Mouse (Mus musculus): Measurements from ENCODE around the gene Grin1. TPM values are rescaled to one million over a fixed set of nuclear protein-coding genes. Genes with fewer than 3 reads are reported as not detected.
"Not testable (repeated sequence)": the region's sequence is repeated elsewhere in the genome, so short reads cannot be mapped to it uniquely, and the experiment has no call there.

Gene Grin1
- total RNA-seq, 2 experiments from 2014 or later: 0.22 TPM; not detected in 1

DNA sequence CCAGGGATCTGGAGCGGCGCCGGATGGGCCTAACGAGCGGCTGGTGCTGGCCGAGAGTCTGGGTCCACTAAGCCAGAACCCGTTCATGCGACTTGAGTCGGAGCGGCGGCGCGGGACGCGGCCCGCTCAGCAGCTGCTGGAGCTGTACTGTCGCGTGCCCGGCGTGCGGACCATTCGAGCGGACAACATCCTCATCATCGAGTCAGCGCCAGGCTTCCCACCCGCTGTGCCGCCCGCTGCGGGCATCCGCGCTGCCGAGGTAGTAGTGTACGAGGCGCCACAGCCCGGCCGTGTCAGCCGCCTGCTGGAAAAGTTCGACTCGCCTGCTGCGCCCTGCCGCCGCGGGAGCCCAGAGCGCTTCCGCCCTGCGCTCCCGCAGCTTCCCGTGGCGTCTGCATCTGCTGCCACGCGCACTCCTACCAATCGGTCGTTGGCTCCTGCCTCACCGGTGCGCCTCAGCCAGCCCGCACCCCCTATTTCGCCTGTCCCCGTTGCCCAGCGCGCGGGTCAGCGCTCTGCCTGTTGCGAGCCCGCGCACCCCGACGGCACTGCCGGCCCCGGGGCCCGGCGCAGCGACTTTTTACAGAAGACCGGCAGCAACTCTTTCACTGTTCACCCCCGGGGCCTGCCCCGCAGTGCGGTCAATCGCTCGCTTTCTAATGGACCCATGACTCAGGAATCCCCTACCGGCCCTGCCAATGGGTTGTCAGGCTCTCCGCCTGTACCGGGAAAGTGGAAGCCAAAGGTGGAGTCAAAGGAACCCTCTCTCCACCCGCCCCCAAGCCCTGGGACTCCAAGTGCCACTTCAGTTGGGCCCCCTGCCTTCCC lies 56.0 kb downstream of the Grin1 start:
- intact Hi-C loops (cut with DNase I; ENCODE audit: low total_unique reads): no loop called here
- DNase-seq: peak; percentile 37

GRCm38 (mm10) chr2:25262291-25262767 lies 56.7 kb downstream of the Grin1 start, which contains the start of gene Tprn:
Tprn (plus strand) TSS chr2:25262618.
- intact Hi-C loops (cut with DNase I; ENCODE audit: low total_unique reads): no loop called here
- peak; percentile 93 for DNase-seq

DNA sequence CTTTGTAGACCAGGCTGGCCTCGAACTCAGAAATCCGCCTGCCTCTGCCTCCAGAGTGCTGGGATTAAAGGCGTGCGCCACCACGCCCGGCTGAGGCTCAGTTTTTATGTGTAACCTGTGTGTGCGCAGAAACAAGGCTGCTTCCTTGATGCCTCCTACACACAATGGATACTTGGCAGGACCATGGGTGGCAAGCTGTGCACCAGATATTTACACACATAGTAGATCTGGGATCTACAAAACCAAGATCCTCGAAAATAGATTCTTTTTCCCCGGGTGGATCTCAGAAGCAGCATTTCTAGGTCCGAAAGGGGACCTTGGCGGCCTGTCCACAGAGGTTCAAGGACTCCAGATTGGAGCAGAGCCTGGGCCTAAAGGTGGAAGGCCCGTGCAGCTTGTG lies 57.1 kb downstream of the Grin1 start:
- DNase-seq: no peak
- intact Hi-C loops (cut with DNase I; ENCODE audit: low total_unique reads): no loop called here

DNA sequence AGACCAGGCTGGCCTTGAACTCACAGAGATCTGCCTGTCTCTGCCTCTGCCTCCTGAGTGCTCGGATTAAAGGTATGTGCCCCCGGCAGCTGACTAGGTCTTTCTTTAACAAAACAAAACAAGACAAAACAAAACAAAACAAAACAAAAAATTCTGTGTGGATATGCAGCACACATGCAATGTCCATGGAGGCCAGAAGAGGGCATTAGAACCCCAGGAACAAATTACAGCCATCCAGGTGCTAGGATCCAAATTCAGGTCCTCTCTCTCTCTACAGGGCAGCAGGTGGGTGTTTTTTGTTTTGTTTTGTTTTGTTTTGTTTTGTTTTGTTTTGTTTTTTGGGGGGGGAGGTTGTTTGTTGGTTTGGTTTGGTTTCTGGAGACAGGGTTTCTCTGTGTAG lies 60.1 kb downstream of the Grin1 start:
- no peak for DNase-seq
- intact Hi-C loops (cut with DNase I; ENCODE audit: low total_unique reads): no loop called here

DNA sequence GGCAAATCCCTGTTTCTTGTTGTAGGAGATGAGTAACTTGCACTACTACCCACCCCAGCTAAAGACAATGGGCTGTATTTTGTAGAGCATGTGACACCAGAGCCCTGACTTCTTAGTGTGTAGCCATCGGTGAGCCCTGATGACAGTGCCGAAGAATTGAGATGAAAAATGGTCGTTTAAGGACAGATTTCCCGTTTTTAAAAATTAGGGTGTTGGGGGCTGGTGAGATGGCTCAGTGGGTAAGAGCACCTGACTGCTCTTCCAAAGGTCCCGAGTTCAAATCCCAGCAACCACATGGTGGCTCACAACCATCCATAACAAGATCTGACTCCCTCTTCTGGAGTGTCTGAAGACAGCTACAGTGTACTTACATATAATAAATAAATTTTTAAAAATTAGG lies 61.7 kb downstream of the Grin1 start:
- DNase-seq; intact Hi-C loops (cut with DNase I; ENCODE audit: low total_unique reads): not testable (repeated sequence)

- intact Hi-C loops (cut with DNase I; ENCODE audit: low total_unique reads); DNase-seq: not testable (repeated sequence)
Measured at GRCm38 (mm10) chr2:25256443-25257109, 62.4 kb downstream of the Grin1 start.

GRCm38 (mm10) chr2:25255284-25255779 lies 63.7 kb downstream of the Grin1 start, which contains the start of gene Tmem203:
Tmem203 (plus strand) TSS chr2:25255439.
- peak; percentile 87 for DNase-seq
- intact Hi-C loops (cut with DNase I; ENCODE audit: low total_unique reads): no loop called here

- no peak for DNase-seq
- intact Hi-C loops (cut with DNase I; ENCODE audit: low total_unique reads): no loop called here
Measured at GRCm38 (mm10) chr2:25252331-25252730, 66.7 kb downstream of the Grin1 start.

- DNase-seq: no peak
- intact Hi-C loops (cut with DNase I; ENCODE audit: low total_unique reads): loop anchor here (10.0 kb wide), 1 partner anchor 52 kb away; the partner anchor contains the start of gene Tor4a
Measured at GRCm38 (mm10) chr2:25246183-25247072, 72.6 kb downstream of the Grin1 start, which contains the start of gene AL732309.1. AL732309.1 (minus strand) TSS chr2:25246863.

DNA sequence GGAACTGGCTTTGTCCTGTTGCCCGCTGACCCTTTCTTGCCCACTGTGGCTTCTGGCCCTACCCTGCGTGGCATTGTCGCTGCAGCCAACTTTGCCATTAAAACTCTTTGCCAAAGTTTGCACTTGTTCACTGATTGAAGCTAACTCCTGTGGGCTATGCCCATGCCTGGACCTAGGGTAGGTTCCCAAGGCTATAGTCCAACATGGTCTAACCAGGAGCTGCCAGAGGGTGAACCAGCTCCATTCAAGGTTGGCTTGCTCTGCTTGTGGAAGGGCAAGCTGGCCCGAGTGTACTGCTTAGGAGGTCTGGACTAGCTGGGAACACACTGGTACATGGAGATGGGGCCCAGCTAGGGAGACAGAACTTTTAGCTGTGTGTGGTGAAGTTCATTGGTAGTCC lies 74.8 kb downstream of the Grin1 start:
- intact Hi-C loops (cut with DNase I; ENCODE audit: low total_unique reads): loop anchor here (10.0 kb wide), 1 partner anchor 49 kb away; the partner anchor contains the start of gene Tor4a
- no peak for DNase-seq

GRCm38 (mm10) chr2:25243342-25243741 lies 75.6 kb downstream of the Grin1 start:
- no peak for DNase-seq
- intact Hi-C loops (cut with DNase I; ENCODE audit: low total_unique reads): loop anchor here (10.0 kb wide), 1 partner anchor 49 kb away; the partner anchor contains the start of gene Tor4a

DNA sequence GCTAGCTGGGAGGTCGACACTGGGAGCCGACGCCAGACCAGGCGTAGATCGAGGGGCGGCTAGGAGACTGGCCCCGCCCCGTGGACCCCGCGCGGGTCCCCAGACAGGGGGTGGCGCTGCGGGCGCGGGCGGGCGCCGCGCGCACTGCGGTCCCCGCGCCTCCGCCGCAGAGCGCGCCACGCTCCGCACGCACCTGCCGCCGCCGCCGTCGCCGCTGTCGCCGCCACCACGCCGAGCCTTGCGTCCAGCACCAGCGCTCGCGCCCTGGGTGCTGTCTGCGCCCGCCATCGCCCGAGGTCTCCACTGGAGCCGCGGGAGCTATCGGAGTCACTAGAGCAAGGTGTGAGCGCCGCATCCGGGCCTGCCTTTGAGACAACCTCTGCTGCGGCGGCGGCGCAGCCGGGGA lies 76.9 kb downstream of the Grin1 start, which contains the start of the genes Rnf208 and Cysrt1:
Gene Rnf208 (plus strand): TSS at position 155 of the 406 bp plus-strand sequence.
Gene Cysrt1 (minus strand): TSS at position 352 of the 406 bp plus-strand sequence.
- no peak for DNase-seq
- intact Hi-C loops (cut with DNase I; ENCODE audit: low total_unique reads): loop anchor here (10.0 kb wide), 1 partner anchor 47 kb away; the partner anchor contains the start of gene Tor4a

- DNase-seq: no peak
- intact Hi-C loops (cut with DNase I; ENCODE audit: low total_unique reads): loop anchor here (10.0 kb wide), 1 partner anchor 47 kb away; the partner anchor contains the start of gene Tor4a
Measured at GRCm38 (mm10) chr2:25241438-25241775, 77.6 kb downstream of the Grin1 start.

Other genes with a start within 250 kb of the Grin1 start
- gene Entpd8, start 238.9 kb downstream of the Grin1 start, total RNA-seq (2021): not detected
- gene Noxa1, start 224.0 kb downstream of the Grin1 start, total RNA-seq (2021): not detected
- gene Nrarp, start 138.4 kb downstream of the Grin1 start, total RNA-seq (2021): 10 to 100 TPM; 11.3 to 13.6 TPM
- 1 to 10 TPM; 1.9 TPM for gene Tor4a, start 122.3 kb downstream of the Grin1 start, total RNA-seq (2021)
- gene Nelfb, start 107.7 kb downstream of the Grin1 start, total RNA-seq (2021): 10 to 100 TPM; 24.1 to 26.1 TPM
- gene Stpg3, start 104.5 kb downstream of the Grin1 start, total RNA-seq (2021): not detected
- not detected for gene Fam166a, start 100.4 kb downstream of the Grin1 start, total RNA-seq (2021)
- gene Tubb4b, start 94.5 kb downstream of the Grin1 start, total RNA-seq (2021): 100 to 1,000 TPM; 291 to 431 TPM
- not detected for gene Slc34a3, start 84.8 kb downstream of the Grin1 start, total RNA-seq (2021)
- gene Rnf224, start 82.4 kb downstream of the Grin1 start, total RNA-seq (2021): not detected
- gene Rnf208, start 76.9 kb downstream of the Grin1 start, total RNA-seq (2021): 1 to 10 TPM in 1 of 2 experiments, under 1 TPM in 1; 0.66 to 1.4 TPM
- not detected for gene Cysrt1, start 76.7 kb downstream of the Grin1 start, total RNA-seq (2021)
- 1 to 10 TPM in 1 of 2 experiments, not detected in 1; 1.5 TPM for gene AL732309.1, start 72.3 kb downstream of the Grin1 start, total RNA-seq (2021)
- gene Tmem203, start 63.7 kb downstream of the Grin1 start, total RNA-seq (2021): 10 to 100 TPM; 13.5 to 13.6 TPM
- gene Tprn, start 56.6 kb downstream of the Grin1 start, total RNA-seq (2021): 1 to 10 TPM; 2.8 to 5.0 TPM
- gene Ssna1, start 46.7 kb downstream of the Grin1 start, total RNA-seq (2021): 10 to 100 TPM; 28.9 to 34.2 TPM
- gene Anapc2, start 46.7 kb downstream of the Grin1 start, total RNA-seq (2021): 10 to 100 TPM; 29.7 to 31.0 TPM
- gene Tmem210, start 31.0 kb downstream of the Grin1 start, total RNA-seq (2021): not detected
- not detected for gene Lrrc26, start 29.3 kb downstream of the Grin1 start, total RNA-seq (2021)
- gene Man1b1, start 13.2 kb upstream of the Grin1 start, total RNA-seq (2021): 10 to 100 TPM; 16.7 to 17.0 TPM
- gene Dpp7, start 37.2 kb upstream of the Grin1 start, total RNA-seq (2021): 1 to 10 TPM; 6.0 to 6.6 TPM
- 1 to 10 TPM; 5.2 to 5.8 TPM for gene Uap1l1, start 46.5 kb upstream of the Grin1 start, total RNA-seq (2021)
- 1 to 10 TPM; 1.2 to 1.6 TPM for gene Sapcd2, start 53.1 kb upstream of the Grin1 start, total RNA-seq (2021)
- gene Entpd2, start 76.7 kb upstream of the Grin1 start, total RNA-seq (2021): 10 to 100 TPM; 19.0 to 25.2 TPM
- gene Npdc1, start 80.2 kb upstream of the Grin1 start, total RNA-seq (2021): 10 to 100 TPM; 24.0 to 28.1 TPM
- not detected for gene Fut7, start 104.1 kb upstream of the Grin1 start, total RNA-seq (2021)
- gene Abca2, start 109.5 kb upstream of the Grin1 start, total RNA-seq (2021): 10 to 100 TPM in 1 of 2 experiments, 1 to 10 TPM in 1; 9.2 to 11.6 TPM
- gene Clic3, start 137.7 kb upstream of the Grin1 start, total RNA-seq (2021): not detected
- 10 to 100 TPM; 15.7 to 18.9 TPM for gene Paxx, start 141.9 kb upstream of the Grin1 start, total RNA-seq (2021)
- gene Ptgds, start 150.9 kb upstream of the Grin1 start, total RNA-seq (2021): 1 to 10 TPM; 1.3 to 1.4 TPM
- not detected for gene Lcn12, start 174.7 kb upstream of the Grin1 start, total RNA-seq (2021)
- gene Fbxw5, start 181.6 kb upstream of the Grin1 start, total RNA-seq (2021): 10 to 100 TPM; 68.6 to 70.5 TPM
- under 1 TPM; 0.91 to 0.98 TPM for gene C8g, start 182.5 kb upstream of the Grin1 start, total RNA-seq (2021)
- gene Traf2, start 227.8 kb upstream of the Grin1 start, total RNA-seq (2021): 10 to 100 TPM in 1 of 2 experiments, 1 to 10 TPM in 1; 9.7 to 13.3 TPM
- gene Edf1, start 238.7 kb upstream of the Grin1 start, total RNA-seq (2021): 100 to 1,000 TPM; 164 to 173 TPM

Measured in gastrocnemius, postnatal 14 days (tissue).